Mouse (Mus musculus) heart, adult 10 weeks (tissue): ENCODE data around the gene Calhm2. TPM values are rescaled to one million over a fixed set of nuclear protein-coding genes. Genes with fewer than 3 reads are reported as not detected.

Source experiments
- polyA plus RNA-seq: library from polyadenylated mRNA; stranded (reverse); fragments of 350-450 nt; fragmentation: Illumina TruSeq; extraction: RNeasy Lipid Tissue Mini Kit (QIAGEN cat#74804); gene quantifications from one replicate; pipeline ENCODE4 v1.2.3, GENCODE M21; 2014; ENCODE audit warnings: low read depth, low replicate concordance

Calhm2 gene
- 5.2 TPM for polyA plus RNA-seq

DNA sequence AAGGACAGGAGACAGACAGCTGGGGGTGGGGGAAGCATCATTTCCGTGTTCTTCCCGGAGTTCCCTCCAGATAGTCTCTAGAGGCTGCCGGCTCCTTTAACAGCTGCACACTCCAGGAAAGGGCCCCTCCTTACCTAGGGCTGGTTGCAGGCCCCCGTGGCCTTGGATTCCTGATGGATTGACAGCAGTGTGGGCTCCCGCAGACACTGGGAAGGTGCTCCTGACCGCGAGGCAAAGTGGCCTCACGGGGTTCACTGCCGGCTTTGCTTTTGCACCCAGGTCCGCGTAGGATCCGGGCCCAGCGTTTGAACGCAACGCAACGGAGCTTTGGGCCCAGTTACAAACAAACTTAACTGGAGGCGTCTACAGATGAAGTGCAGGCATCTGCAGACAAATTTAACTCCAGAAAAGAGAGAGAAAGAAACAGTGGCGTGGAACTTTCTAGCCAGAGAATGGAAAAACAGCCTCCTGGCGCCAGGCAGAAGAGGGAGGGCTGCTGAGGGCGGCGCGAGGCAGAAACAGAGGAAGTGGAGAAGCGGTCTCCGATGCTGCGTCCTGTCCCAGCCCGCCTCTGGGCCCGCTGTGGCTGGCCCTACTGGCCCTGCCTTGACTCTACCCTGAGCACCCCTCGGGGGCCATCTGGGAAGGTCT, at the start of gene Calhm2:
Gene Calhm2 (minus strand): TSS at position 524 of the 651 bp plus-strand sequence.

DNA sequence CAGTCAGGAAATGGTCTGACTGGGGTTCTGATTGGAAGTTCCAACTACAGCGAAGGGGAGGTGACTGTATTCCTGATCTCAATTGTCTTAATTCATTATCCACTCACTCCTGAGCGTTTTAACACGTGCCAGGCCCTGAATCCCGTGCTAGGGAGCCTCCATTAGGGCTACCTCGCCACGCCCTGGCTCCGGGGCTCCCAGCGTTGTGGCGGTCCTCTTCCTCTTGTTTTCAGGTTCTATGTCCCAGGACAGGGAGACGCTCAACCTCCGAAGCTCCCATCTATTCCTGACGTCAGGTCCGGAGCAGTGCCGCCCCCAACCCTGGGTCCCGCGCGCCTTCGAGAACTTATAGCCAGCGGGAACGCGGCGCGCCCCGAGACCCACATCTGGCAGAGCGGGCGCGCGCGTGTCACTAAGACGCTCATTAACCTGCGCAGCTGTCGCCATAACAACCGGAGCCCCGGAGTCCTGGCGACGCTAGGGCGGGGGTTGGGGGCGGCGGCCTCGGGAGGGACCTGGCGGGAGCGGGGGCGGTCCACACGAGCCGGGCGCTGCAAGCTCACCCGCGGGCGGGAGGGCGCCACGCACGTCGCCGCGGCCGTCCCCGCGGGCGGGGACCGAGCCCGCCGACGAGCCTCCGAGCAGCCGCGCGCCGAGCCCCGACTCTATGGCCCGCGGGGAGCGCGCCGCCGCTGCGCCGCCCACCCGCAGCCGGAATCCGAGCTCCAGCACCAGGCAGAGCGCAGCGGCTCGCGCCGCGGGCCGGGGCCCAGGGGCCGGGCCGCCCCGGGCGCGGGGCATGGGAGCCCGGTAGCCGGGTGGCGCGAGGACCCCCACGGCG, 40.6 kb upstream of the Calhm2 start, which contains the start of gene Neurl1a:
Gene Neurl1a (plus strand): TSS at position 390 of the 841 bp plus-strand sequence.

DNA sequence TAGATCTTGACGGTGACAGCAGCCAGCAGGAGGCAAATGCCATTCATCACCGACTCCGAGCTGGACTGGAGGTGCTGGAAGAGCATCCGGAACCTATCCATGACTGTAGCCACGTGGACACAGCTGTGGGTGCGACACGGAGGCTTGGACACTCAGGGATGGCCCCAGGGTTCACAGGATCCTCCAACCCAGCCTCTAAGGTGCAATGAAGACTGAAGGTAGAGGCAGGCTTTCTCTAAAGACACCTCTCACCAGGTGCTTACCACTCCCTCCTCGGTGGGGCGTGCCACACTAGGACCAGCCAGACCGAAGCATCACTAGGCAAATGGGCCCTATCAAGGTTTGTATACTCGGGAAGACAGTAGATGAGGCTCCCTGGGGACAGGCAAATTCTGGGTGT, 19.6 kb upstream of the Calhm2 start, which contains the start of gene Calhm3:
Gene Calhm3 (minus strand): TSS at position 101 of the 400 bp plus-strand sequence.

DNA sequence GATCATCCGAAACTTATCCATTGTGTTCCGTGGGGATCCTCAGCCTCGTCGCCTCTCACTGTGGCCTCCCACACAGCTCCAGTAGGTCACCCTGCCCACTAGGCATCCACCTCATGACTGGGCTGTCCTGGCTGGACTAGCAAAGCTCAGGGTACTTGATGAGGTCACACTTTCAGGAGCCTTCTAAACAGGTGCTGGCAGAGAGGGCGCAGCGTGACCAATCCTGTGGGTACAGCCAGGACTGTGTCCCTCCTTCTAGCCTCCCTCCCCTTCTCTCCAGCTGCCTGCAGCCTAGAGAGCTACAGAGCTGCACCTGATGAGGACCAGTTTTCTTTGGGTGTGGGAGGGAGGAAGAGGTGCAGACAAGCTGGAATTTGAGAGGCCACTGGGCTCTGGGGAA, 6.1 kb upstream of the Calhm2 start, which contains the start of gene Calhm1:
Gene Calhm1 (minus strand): TSS at position 101 of the 400 bp plus-strand sequence.

DNA sequence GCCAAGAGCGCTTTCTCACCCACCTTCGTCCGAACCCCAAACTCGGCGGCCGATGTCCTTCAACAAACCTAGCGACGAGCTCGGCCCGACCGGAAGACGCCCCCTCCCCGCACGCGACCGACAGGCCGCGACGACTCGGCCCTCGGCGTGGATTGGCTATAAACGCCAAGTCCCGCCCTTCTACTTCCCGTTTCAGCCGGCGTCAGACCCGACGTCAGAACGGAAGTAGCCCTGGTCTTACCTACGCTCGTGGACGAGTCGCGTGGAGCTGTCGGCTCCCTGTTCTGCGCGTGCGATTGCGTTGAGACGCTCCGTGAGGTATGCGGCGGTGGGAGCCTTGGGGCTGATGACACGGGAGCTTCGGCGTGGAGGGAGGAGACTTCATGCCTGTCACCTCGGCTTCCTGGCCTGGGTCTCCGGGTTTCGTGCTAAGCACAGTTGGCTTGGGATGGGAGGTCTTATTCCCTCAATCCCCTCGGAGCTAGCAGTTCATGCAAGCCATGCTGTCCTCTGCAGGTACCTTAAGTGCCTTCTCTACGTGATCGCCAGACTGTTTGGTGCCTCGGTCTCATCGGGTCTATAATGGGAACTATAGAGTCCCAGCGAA, 47.4 kb downstream of the Calhm2 start, which contains the start of the genes Usmg5 and Pdcd11:
Gene Usmg5 (minus strand): TSS at position 98 of the 607 bp plus-strand sequence.
Gene Pdcd11 (plus strand): TSS at position 219 of the 607 bp plus-strand sequence.

DNA sequence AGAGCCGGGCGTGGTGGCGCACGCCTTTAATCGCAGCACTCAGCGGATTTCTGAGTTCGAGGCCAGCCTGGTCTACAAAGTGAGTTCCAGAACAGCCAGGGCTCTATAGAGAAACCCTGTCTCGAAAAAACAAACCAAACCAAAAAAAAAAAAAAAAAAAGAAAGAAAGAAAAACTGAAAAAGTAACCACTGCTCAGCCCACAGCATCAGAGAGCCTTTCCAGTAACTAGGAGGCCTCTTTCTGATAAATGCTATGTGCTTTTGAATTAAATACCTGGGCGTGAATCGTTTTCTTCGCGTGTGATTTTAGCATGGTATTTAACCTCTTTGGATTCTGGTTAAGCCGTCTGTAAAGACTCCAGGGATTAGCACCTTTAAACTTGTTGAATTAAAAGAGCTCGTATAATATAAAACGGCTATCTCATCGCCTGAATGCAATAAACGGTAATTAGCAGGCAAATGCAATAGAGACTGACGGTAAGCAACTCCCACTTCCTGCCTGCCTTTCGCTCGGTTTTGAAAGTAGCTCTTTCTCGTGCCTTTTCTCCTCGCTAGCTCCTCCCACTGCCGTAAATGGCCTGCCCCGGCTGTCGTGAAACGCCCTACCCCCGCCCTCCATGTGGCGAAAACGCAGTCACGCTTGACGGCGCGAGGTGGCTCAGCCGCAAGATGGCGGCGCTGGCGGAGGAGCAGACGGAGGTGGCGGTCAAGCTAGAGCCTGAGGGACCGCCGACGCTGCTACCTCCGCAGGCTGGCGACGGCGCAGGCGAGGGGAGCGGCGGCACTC, 70.8 kb downstream of the Calhm2 start, which contains the start of gene Taf5:
Gene Taf5 (plus strand): TSS at position 651 of the 787 bp plus-strand sequence.

Other genes with a start within 250 kb of the Calhm2 start
- not detected for gene Ina, start 123.6 kb downstream of the Calhm2 start, polyA plus RNA-seq
- 34.7 TPM for gene Nt5c2, start 123.1 kb downstream of the Calhm2 start, polyA plus RNA-seq
- gene Pcgf6, start 87.4 kb downstream of the Calhm2 start, polyA plus RNA-seq: 4.6 TPM
- gene Taf5, start 70.5 kb downstream of the Calhm2 start, polyA plus RNA-seq: 2.6 TPM
- 2,694 TPM for gene Usmg5, start 47.6 kb downstream of the Calhm2 start, polyA plus RNA-seq
- gene Pdcd11, start 47.5 kb downstream of the Calhm2 start, polyA plus RNA-seq: 12.6 TPM
- gene Calhm1, start 6.0 kb upstream of the Calhm2 start, polyA plus RNA-seq: not detected
- not detected for gene Calhm3, start 19.5 kb upstream of the Calhm2 start, polyA plus RNA-seq
- gene Neurl1a, start 40.5 kb upstream of the Calhm2 start, polyA plus RNA-seq: 1.3 TPM